Mouse (Mus musculus): ENCODE measurements around the gene Nmb. TPM values are rescaled to one million over a fixed set of nuclear protein-coding genes. Genes with fewer than 3 reads are reported as not detected.
A peak's percentile ranks its signal among the peaks of the same experiment; 100 is the strongest.
"Not testable (repeated sequence)": the region's sequence is repeated elsewhere in the genome, so short reads cannot be mapped to it uniquely, and the experiment has no call there.

Gene Nmb
- polyA plus RNA-seq (2012; ENCODE audit: insufficient read depth, low replicate concordance) = 7.8 TPM in 1 of 2 replicates, not detected in the other

DNA sequence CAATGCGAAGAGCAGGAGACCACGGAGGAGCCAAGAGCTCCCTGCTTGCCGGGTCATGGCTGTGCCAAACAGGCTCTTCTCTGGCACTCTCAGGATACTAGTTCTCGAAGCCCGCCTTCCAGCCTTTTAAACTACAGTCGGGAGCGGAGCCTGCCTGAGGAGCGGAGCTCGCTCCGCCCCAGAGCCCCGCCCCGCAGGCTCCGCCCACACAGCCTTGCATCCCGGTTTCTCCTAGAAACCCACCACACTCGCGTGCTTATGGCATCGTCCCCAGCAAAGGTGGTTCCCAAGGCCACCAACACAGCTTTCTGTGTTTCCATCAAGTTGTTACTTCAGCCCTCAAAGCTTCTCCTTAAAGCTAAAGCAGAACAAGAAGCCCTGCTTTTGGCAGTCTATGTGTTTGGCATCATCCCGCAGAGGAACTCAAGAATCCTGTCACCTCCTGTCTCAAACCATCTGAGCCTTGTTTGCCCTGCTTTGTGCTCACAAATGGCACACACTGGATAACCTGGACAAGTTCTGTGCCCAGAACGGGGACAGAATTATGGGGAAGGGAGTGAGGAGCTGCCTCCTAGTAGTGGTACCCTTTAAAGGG, at the start of gene Nmb:
TSS of gene Nmb (minus strand) at position 156 of the 595 bp plus-strand sequence.
- Histone ChIP-seq H3K27me3 (replicated peaks) (no peaks in the 10 kb centered on the region), H3K36me3 (replicated peaks; ENCODE audit: low read length) (peaks cover 52% of the 10 kb centered on the region), H3K4me1 (peaks cover 53% of the 10 kb centered on the region), H3K9me3 (no peaks in the 10 kb centered on the region), H3K4me3 (replicated peaks) (peak within 1 kb of the TSS; percentile 89)
- TF ChIP-seq GATA1 (IDR thresholded peaks at IDR 0.05; ENCODE audit: borderline replicate concordance, low read length) (no peak), FLI1 (IDR thresholded peaks at IDR 0.05; ENCODE audit: low read length) (no peak)

- Histone ChIP-seq H3K9me3 (peaks cover 4% of the 10 kb centered on the region), H3K4me1 (peaks cover 9% of the 10 kb centered on the region), H3K4me3 (replicated peaks) (no peak overlapping the region), H3K27me3 (replicated peaks) (no peaks in the 10 kb centered on the region), H3K36me3 (replicated peaks; ENCODE audit: low read length) (no peaks in the 10 kb centered on the region)
- no peak for TF ChIP-seq GATA1 (IDR thresholded peaks at IDR 0.05; ENCODE audit: borderline replicate concordance, low read length)
- TF ChIP-seq FLI1 (IDR thresholded peaks at IDR 0.05; ENCODE audit: low read length) = no peak
Observed at GRCm38 (mm10) chr7:80954251-80954650, 49.4 kb upstream of the Nmb start.

- H3K36me3 ChIP-seq (replicated peaks; ENCODE audit: low read length) = no peaks in the 10 kb centered on the region
- peaks cover 4% of the 10 kb centered on the region for H3K9me3 ChIP-seq
- no peak for TF ChIP-seq FLI1 (IDR thresholded peaks at IDR 0.05; ENCODE audit: low read length)
- no peaks in the 10 kb centered on the region for H3K27me3 ChIP-seq (replicated peaks)
- peaks cover 9% of the 10 kb centered on the region for H3K4me1 ChIP-seq
- no peak overlapping the region for H3K4me3 ChIP-seq (replicated peaks)
Observed at GRCm38 (mm10) chr7:80952140-80952539, 47.3 kb upstream of the Nmb start.

DNA sequence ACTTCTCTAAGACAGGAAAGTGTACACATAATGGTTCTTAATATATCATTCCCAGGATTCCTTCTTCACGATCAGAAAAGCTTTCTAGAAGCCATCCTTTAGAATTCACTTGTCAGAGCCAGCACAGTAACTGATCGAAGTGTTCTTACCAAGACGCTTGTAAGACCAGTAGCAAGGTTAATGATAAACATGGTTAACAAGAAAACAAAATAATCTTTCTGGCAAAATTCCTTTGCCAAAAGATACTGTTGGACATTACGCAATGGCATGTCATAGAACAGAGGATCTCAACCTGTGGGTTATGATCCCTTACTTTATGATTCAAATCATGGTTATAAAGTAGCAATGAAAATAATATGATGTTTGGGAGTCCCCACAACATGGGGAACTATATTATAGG, 46.6 kb upstream of the Nmb start:
- Histone ChIP-seq H3K27me3 (replicated peaks) (no peaks in the 10 kb centered on the region), H3K4me3 (replicated peaks) (no peak overlapping the region), H3K36me3 (replicated peaks; ENCODE audit: low read length) (no peaks in the 10 kb centered on the region), H3K9me3 (peaks cover 3% of the 10 kb centered on the region), H3K4me1 (peaks cover 13% of the 10 kb centered on the region)
- TF ChIP-seq FLI1 (IDR thresholded peaks at IDR 0.05; ENCODE audit: low read length) = no peak
- no peak for TF ChIP-seq GATA1 (IDR thresholded peaks at IDR 0.05; ENCODE audit: borderline replicate concordance, low read length)

DNA sequence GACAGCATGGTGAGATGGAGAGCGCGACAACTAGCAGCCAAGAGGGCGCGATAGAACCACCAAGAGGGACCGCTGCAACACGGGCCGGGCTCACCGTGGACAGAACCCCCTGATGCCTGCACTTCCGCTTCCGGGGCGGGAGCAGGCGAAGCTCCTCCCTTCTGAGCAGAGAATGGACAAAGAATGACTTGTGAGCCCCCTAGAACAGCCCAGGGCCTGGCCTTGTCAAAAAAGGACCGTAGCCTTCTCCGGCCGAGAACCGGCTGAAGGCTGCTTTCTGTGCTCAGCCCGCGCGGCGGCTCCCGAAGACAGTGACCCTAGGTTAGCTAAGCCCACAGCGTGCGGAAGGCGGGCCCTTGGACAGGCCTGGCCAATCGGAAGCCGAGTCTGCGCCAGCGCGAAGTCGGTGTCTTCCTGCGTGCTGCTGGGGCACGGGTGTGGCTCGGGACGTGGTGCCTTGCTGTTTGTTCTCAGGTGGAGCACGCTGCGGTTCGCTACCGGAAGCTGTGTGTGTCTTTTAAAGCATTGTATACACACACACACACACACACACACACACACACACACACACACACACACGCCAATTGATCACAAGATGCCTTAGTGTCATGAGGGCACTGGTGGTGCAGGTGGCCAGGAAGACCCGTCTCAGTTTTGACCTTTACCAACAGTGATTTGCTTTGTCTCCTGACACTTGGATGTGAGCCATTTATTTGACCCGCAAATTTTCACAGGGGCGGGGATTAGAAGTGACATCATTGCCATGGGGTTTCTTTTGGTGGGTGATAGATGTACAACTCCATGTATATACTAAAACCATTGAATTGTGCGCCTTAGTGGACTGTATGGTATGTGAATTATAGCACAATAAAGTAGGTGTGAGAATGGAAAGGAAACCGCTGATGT, 42.8 kb upstream of the Nmb start, which contains the start of gene Sec11a:
TSS of gene Sec11a (minus strand) at position 336 of the 906 bp plus-strand sequence.
- TF ChIP-seq GATA1 (IDR thresholded peaks at IDR 0.05; ENCODE audit: borderline replicate concordance, low read length) (no peak), FLI1 (IDR thresholded peaks at IDR 0.05; ENCODE audit: low read length) (no peak)
- Histone ChIP-seq H3K4me3 (replicated peaks) (peak within 1 kb of the TSS; percentile 98), H3K36me3 (replicated peaks; ENCODE audit: low read length) (peaks cover 15% of the 10 kb centered on the region), H3K27me3 (replicated peaks) (no peaks in the 10 kb centered on the region), H3K4me1 (peaks cover 30% of the 10 kb centered on the region), H3K9me3 (no peaks in the 10 kb centered on the region)

DNA sequence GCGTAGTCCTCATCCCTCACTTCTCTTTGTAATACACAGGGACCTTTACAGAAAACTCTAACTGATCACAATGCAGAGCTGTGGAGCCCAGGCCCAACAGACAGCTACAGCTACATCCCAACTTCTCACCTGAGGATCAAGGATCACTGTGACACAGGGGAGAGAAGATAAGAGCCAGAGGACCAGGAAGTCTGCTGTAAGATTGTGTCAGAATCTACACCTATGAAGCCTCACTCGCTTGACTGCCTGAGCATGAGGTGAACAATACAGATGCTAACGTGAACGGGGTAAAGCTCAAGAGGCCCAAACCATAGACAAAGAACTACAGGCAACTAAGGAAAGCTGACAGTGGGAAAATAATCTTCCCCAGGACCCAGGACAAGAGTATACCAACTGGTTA, 34.9 kb upstream of the Nmb start:
- Histone ChIP-seq H3K4me3 (replicated peaks) (no peak overlapping the region), H3K36me3 (replicated peaks; ENCODE audit: low read length) (peaks cover 38% of the 10 kb centered on the region), H3K27me3 (replicated peaks) (no peaks in the 10 kb centered on the region), H3K4me1 (peaks cover 36% of the 10 kb centered on the region), H3K9me3 (0 out of 2 replicates have a peak, but pooled peaks cover 3% of the 10 kb centered on the region)
- TF ChIP-seq GATA1 (IDR thresholded peaks at IDR 0.05; ENCODE audit: borderline replicate concordance, low read length) (no peak), FLI1 (IDR thresholded peaks at IDR 0.05; ENCODE audit: low read length) (no peak)

- H3K4me1 ChIP-seq = peaks cover 43% of the 10 kb centered on the region
- H3K27me3 ChIP-seq (replicated peaks); H3K4me3 ChIP-seq (replicated peaks); H3K9me3 ChIP-seq: not testable (repeated sequence)
- peaks cover 50% of the 10 kb centered on the region for H3K36me3 ChIP-seq (replicated peaks; ENCODE audit: low read length)
Observed at GRCm38 (mm10) chr7:80937304-80937666, 32.4 kb upstream of the Nmb start.

GRCm38 (mm10) chr7:80936617-80937303, 31.9 kb upstream of the Nmb start:
- H3K9me3 ChIP-seq; H3K4me3 ChIP-seq (replicated peaks); H3K27me3 ChIP-seq (replicated peaks): not testable (repeated sequence)
- Histone ChIP-seq H3K36me3 (replicated peaks; ENCODE audit: low read length) (peaks cover 50% of the 10 kb centered on the region), H3K4me1 (peaks cover 47% of the 10 kb centered on the region)

- Histone ChIP-seq H3K9me3 (no peaks in the 10 kb centered on the region), H3K4me3 (replicated peaks) (no peak overlapping the region), H3K27me3 (replicated peaks) (no peaks in the 10 kb centered on the region), H3K36me3 (replicated peaks; ENCODE audit: low read length) (peaks cover 53% of the 10 kb centered on the region), H3K4me1 (peaks cover 49% of the 10 kb centered on the region)
- no peak for TF ChIP-seq FLI1 (IDR thresholded peaks at IDR 0.05; ENCODE audit: low read length)
- no peak for TF ChIP-seq GATA1 (IDR thresholded peaks at IDR 0.05; ENCODE audit: borderline replicate concordance, low read length)
Observed at GRCm38 (mm10) chr7:80935834-80936233, 31.0 kb upstream of the Nmb start.

- Histone ChIP-seq H3K27me3 (replicated peaks) (no peaks in the 10 kb centered on the region), H3K4me1 (peaks cover 56% of the 10 kb centered on the region), H3K36me3 (replicated peaks; ENCODE audit: low read length) (peaks cover 52% of the 10 kb centered on the region), H3K9me3 (no peaks in the 10 kb centered on the region), H3K4me3 (replicated peaks) (no peak overlapping the region)
- TF ChIP-seq GATA1 (IDR thresholded peaks at IDR 0.05; ENCODE audit: borderline replicate concordance, low read length) = no peak
- TF ChIP-seq FLI1 (IDR thresholded peaks at IDR 0.05; ENCODE audit: low read length) = no peak
Observed at GRCm38 (mm10) chr7:80932777-80933176, 27.9 kb upstream of the Nmb start.

Data from megakaryocyte, embryonic 14.5 days (primary cell).